ENCODE assay signal across 8 mouse cellular contexts in the genomic region with DNA sequence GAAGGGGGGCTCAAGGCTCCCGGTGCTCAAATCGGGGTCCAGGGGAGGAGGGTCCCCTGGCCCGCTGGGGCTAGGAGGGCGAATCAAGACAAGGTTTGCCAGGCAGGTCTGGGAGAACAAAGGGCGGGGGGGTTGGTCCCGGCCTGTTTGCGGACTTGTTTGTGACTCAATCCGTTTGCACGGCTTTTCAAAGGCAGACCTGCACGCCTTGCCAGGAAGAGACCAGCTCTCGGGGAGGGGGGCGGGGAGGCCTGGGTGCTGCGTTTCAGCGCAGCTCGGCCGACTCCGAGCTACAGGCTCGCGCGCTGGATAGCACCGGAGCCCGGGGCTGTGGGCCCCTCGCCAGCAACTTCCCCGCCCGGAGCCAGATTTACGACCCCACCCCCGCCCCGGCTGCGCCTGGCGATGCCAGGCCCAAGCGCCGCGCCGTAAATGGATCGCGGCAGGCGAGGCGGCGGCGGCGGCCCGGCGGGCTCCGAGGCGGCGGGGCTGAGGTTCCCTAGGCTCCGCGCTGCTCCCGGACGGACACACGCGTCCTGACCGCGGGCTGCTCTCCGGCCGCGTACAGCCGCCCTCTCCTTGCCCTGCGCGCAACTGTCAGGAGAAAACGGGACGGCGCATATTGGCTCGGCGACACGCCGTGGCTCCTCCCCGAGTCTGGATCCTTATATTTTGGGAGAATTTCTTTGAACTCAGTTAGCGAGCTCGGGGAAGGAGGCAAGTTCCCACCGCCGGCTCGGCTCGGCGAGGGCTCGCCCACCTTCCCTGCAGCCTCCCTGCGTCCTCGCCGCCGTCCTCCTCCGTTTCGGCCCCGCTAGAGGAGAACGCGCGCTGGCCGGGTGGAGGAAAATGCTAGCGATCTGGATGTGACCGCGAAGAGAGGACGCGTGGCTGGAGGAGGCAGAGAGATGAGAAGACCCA. TPM values are rescaled to one million over a fixed set of nuclear protein-coding genes. Genes with fewer than 3 reads are reported as not detected.
DNase-seq lines count a peak whose midpoint lies in the region; ATAC-seq and TF ChIP-seq lines count a peak whose summit lies in the region.

TSS of gene Kif26b (plus strand) at position 695 of the 921 bp plus-strand sequence.

- no peaks in the 10 kb centered on the region for H3K27me3 ChIP-seq in heart, embryonic 15.5 days
- H3K27me3 ChIP-seq in liver, embryonic 14.5 days (ENCODE audit: control insufficient read depth, insufficient read depth, low read length): peaks cover 57% of the 10 kb centered on the region

- no peaks in the 10 kb centered on the region for H3K9me3 ChIP-seq in heart, embryonic 15.5 days (replicated peaks)
- no peaks in the 10 kb centered on the region for H3K9me3 ChIP-seq in liver, embryonic 14.5 days (ENCODE audit: control insufficient read depth, low read length)

- H3K36me3 ChIP-seq in heart, embryonic 15.5 days: no peaks in the 10 kb centered on the region
- no peaks in the 10 kb centered on the region for H3K36me3 ChIP-seq in liver, embryonic 14.5 days (replicated peaks; ENCODE audit: control insufficient read depth, insufficient read depth, low read depth)

- ATAC-seq in heart, embryonic 15.5 days (replicated peaks; ENCODE audit: insufficient number of reproducible peaks, insufficient read depth, low FRiP score, low read depth): peak; percentile 72
- no peak for ATAC-seq in liver, embryonic 14.5 days (ENCODE audit: insufficient read depth)

- H3K4me3 ChIP-seq in embryonic fibroblast, embryonic 13.5 days (ENCODE audit: insufficient read depth, low read length): peak within 1 kb of the TSS; percentile 56
- peak within 1 kb of the TSS; percentile 69 for H3K4me3 ChIP-seq in heart, embryonic 15.5 days
- H3K4me3 ChIP-seq in liver, embryonic 14.5 days (ENCODE audit: insufficient read depth in 1 of 2, low read depth in 2 of 2, low read length in 2 of 2): peak within 1 kb of the TSS; percentile 37 to 48
- peak within 1 kb of the TSS; percentile 55 for H3K4me3 ChIP-seq in olfactory bulb, adult 2 months (ENCODE audit: insufficient read depth, low read depth, low read length)

- no peak for TF ChIP-seq EP300 in liver, embryonic 14.5 days (IDR thresholded peaks at IDR 0.05; ENCODE audit: low read depth)

- peak; percentile 91 for TF ChIP-seq POLR2A in embryonic fibroblast, embryonic 13.5 days (IDR thresholded peaks at IDR 0.05; ENCODE audit: low read depth, low read length)
- TF ChIP-seq POLR2A in olfactory bulb, adult 2 months (IDR thresholded peaks at IDR 0.05; ENCODE audit: insufficient read depth, low read depth, low read length): no peak

- H3K4me1 ChIP-seq in embryonic fibroblast, embryonic 13.5 days (ENCODE audit: control insufficient read depth, insufficient read depth, low read length): no peaks in the 10 kb centered on the region
- peaks cover 41% of the 10 kb centered on the region for H3K4me1 ChIP-seq in heart, embryonic 15.5 days (replicated peaks)
- H3K4me1 ChIP-seq in liver, embryonic 14.5 days (replicated peaks; ENCODE audit: control insufficient read depth in 2 of 2, insufficient read depth in 2 of 2, low read length in 1 of 2): no peaks in the 10 kb centered on the region
- peaks cover 23% of the 10 kb centered on the region for H3K4me1 ChIP-seq in olfactory bulb, adult 2 months (ENCODE audit: control insufficient read depth, insufficient read depth, low read length)

- peak within 1 kb of the TSS; percentile 95 for H3K4me2 ChIP-seq in heart, embryonic 15.5 days
- H3K4me2 ChIP-seq in liver, embryonic 14.5 days (ENCODE audit: low read depth): peak within 1 kb of the TSS; percentile 68

- 1% methylated on average over 85 of the region's 92 CpGs for WGBS in heart, embryonic 15.5 days
- WGBS in liver, embryonic 14.5 days (ENCODE audit: insufficient replicate concordance): under 1% methylated on average over 89 of the region's 92 CpGs
- under 1% methylated on average over 92 of the region's 92 CpGs for WGBS in olfactory bulb, adult 2 months

- no peak for TF ChIP-seq CTCF in embryonic fibroblast, embryonic 13.5 days (IDR thresholded peaks at IDR 0.05; ENCODE audit: borderline replicate concordance, insufficient read depth, low read length)
- no peak for TF ChIP-seq CTCF in liver, embryonic 14.5 days (IDR thresholded peaks at IDR 0.05; ENCODE audit: low read depth)
- TF ChIP-seq CTCF in olfactory bulb, adult 2 months (IDR thresholded peaks at IDR 0.05; ENCODE audit: insufficient read depth, low read depth, low read length): no peak

- peak within 1 kb of the TSS; percentile 53 for H3K27ac ChIP-seq in embryonic fibroblast, embryonic 13.5 days (ENCODE audit: insufficient read depth, low read length)
- H3K27ac ChIP-seq in heart, embryonic 15.5 days: peak within 1 kb of the TSS; percentile 89
- H3K27ac ChIP-seq in liver, embryonic 14.5 days: no peak within 1 kb of the TSS
- no peak within 1 kb of the TSS for H3K27ac ChIP-seq in olfactory bulb, adult 2 months (ENCODE audit: insufficient read depth, low read depth, low read length)

- peak within 1 kb of the TSS; percentile 72 for H3K9ac ChIP-seq in heart, embryonic 15.5 days
- no peak within 1 kb of the TSS for H3K9ac ChIP-seq in liver, embryonic 14.5 days (replicated peaks)

- DNase-seq in CD4-positive helper T cell, adult 2 months (ENCODE audit: low read depth, low spot score): peak; percentile 33
- peak; percentile 62 to 65 for DNase-seq in adrenal gland, postnatal 36 days
- peak; percentile 59 for DNase-seq in kidney, postnatal 14 days
- no peak for DNase-seq in liver, embryonic 14.5 days (ENCODE audit: low read depth in 3 of 3, low spot score in 3 of 3)
- peak; percentile 47 for DNase-seq in urinary bladder, adult 2 months (ENCODE audit: low spot score)

RNA-seq across cellular contexts. Expression of gene Kif26b, which starts in this region (rescaled TPM):
- total RNA-seq in adrenal gland, postnatal 36 days (2021): 1 to 10 TPM; 1.4 to 2.5 TPM
- 38.9 and 61.3 TPM in 2 replicates for polyA plus RNA-seq in embryonic fibroblast, embryonic 13.5 days (2011; ENCODE audit: insufficient read length, low read depth, missing spikeins)
- polyA plus RNA-seq in heart, embryonic 15.5 days (2015; fragmentation: Nextera tagmentation; extraction: Ambion mirVana): 7.3 and 8.5 TPM in 2 replicates
- 0.05 and 0.07 TPM in 2 replicates for polyA plus RNA-seq in liver, embryonic 14.5 days (2012; rRNA removed)
- polyA plus RNA-seq in liver, embryonic 14.5 days (2014; fragmentation: Nextera tagmentation; extraction: Ambion mirVana): 0.01 and 0.05 TPM in 2 replicates
- polyA plus RNA-seq in olfactory bulb, adult 2 months (2012; ENCODE audit: insufficient read depth, insufficient read length, low replicate concordance, missing spikeins): not detected in 2 replicates
- polyA plus RNA-seq in urinary bladder, adult 2 months (2012; rRNA removed): 1.4 and 2.0 TPM in 2 replicates

Comparison
In these comparisons a context has a peak if more than half of its experiments do, and no peak if none do; other contexts are left out.
1. DNase-seq: peak in CD4-positive helper T cell, adult 2 months (single experiment), adrenal gland, postnatal 36 days (2 of 2), kidney, postnatal 14 days (single experiment) and urinary bladder, adult 2 months (single experiment); none in liver, embryonic 14.5 days (0 of 3).
2. H3K27ac ChIP-seq: peak in embryonic fibroblast, embryonic 13.5 days (single experiment) and heart, embryonic 15.5 days (single experiment); none in liver, embryonic 14.5 days (single experiment) and olfactory bulb, adult 2 months (single experiment).
3. Peak in every context shown above with its lines, with median percentiles within 50 percentile points of each other: H3K4me3 ChIP-seq.